Mouse (Mus musculus): ENCODE results near the gene Cd247. TPM values are rescaled to one million over a fixed set of nuclear protein-coding genes. Genes with fewer than 3 reads are reported as not detected.

Gene Cd247
- polyA plus RNA-seq, 2 experiments, result 0.07 to 0.47 TPM

- TF ChIP-seq EP300 (IDR thresholded peaks at IDR 0.05; ENCODE audit: low read depth), result no peak
- peak; percentile 98 for TF ChIP-seq CTCF (IDR thresholded peaks at IDR 0.05; ENCODE audit: low read depth)
- Histone ChIP-seq H3K4me1 (replicated peaks; ENCODE audit: control insufficient read depth in 2 of 2, insufficient read depth in 2 of 2, low read length in 1 of 2) (peaks cover 32 to 52% of the 10 kb centered on the region in 2 experiments), H3K27me3 (ENCODE audit: control insufficient read depth, insufficient read depth, low read length) (no peaks in the 10 kb centered on the region)
Measured at GRCm38 (mm10) chr1:165771491-165771897, 17.0 kb upstream of the Cd247 start.

DNA sequence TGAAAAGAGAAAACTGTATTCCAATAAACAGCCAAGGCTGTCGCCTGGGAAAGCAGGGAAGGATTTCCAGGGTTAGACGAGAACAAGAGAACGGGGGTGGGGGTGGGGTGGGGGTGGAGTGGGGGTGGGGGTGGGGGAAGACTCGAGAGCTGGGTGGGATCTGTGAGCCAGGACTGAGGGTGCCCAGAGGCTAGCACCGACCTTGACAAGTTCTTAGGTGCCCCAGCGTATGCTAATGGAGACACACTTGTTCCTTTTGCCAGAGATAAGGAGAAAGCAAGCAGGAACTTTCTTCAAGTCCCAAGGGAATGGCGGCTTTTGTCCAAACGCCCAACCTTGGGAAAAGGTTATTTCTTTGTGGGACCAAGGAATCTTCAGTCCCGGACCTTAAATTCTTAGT is 16.5 kb upstream of the Cd247 start:
- no peak for ATAC-seq (ENCODE audit: insufficient read depth)
- Histone ChIP-seq H3K4me2 (ENCODE audit: low read depth) (peak overlapping the region; percentile 92), H3K36me3 (replicated peaks; ENCODE audit: control insufficient read depth, insufficient read depth, low read depth) (peaks cover 59% of the 10 kb centered on the region)

More at GRCm38 (mm10) chr1:165771491-165771897, 17.0 kb upstream of the Cd247 start:
- Histone ChIP-seq H3K4me2 (ENCODE audit: low read depth) (peak overlapping the region; percentile 92), H3K4me3 (ENCODE audit: insufficient read depth in 1 of 2, low read depth in 2 of 2, low read length in 2 of 2) (peak overlapping the region; percentile 19 to 42), H3K36me3 (replicated peaks; ENCODE audit: control insufficient read depth, insufficient read depth, low read depth) (peaks cover 59% of the 10 kb centered on the region), H3K9me3 (ENCODE audit: control insufficient read depth, low read length) (no peaks in the 10 kb centered on the region), H3K27ac (peak overlapping the region; percentile 97), H3K9ac (replicated peaks) (no peak overlapping the region)
- peak; percentile 76 to 82 (median 77) for DNase-seq (ENCODE audit: low read depth in 3 of 3, low spot score in 3 of 3)
- WGBS (ENCODE audit: insufficient replicate concordance), result under 1% methylated on average over 12 of the region's 12 CpGs
- peak; percentile 74 for ATAC-seq (ENCODE audit: insufficient read depth)

DNA sequence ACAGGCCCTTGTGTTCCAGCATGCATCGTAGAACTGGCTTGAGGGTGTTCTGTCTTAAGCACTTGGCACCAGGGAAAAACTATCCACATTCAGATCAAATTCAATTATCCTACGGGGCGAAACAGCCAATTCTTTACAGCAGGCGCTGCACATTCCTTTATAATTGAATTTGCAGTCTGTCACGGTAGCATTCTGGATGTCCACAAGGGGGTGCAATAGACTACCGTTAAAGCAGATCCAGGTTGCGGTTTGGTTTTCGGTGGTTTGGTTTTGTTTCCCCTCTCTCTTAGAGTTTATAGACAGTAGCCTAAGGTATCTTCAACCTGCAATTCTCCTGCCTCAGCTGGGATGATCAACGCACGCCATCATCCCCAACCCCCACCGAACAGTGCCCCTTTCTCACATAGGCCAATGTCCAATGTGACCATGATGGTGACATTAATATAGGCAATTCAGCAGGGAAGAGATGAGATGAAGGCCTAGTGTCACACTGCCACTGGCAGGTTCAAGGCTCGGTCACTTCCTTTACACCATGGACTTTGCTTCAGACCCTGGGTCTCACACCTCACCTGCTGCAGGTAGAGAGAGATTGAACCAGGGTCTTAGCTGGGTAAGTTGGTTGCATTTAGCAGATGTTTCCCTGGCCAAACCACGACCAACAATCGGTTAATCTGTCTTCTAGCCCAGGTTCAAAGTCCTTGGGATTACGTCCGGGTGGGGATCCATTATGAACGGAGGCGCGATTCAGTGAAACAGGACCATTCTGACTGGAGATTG is 12.8 kb upstream of the Cd247 start:
- DNase-seq (ENCODE audit: low read depth in 3 of 3, low spot score in 3 of 3) (no peak), ATAC-seq (ENCODE audit: insufficient read depth) (no peak)
- TF ChIP-seq CTCF (IDR thresholded peaks at IDR 0.05; ENCODE audit: low read depth) (peak; percentile 83), EP300 (IDR thresholded peaks at IDR 0.05; ENCODE audit: low read depth) (no peak)
- Histone ChIP-seq H3K4me3 (ENCODE audit: insufficient read depth in 1 of 2, low read depth in 2 of 2, low read length in 2 of 2) (no peak overlapping the region), H3K27ac (no peak overlapping the region), H3K9me3 (ENCODE audit: control insufficient read depth, low read length) (no peaks in the 10 kb centered on the region), H3K4me1 (replicated peaks; ENCODE audit: control insufficient read depth in 2 of 2, insufficient read depth in 2 of 2, low read length in 1 of 2) (peaks cover 11 to 21% of the 10 kb centered on the region in 2 experiments), H3K27me3 (ENCODE audit: control insufficient read depth, insufficient read depth, low read length) (no peaks in the 10 kb centered on the region), H3K9ac (replicated peaks) (no peak overlapping the region), H3K36me3 (replicated peaks; ENCODE audit: control insufficient read depth, insufficient read depth, low read depth) (peaks cover 46% of the 10 kb centered on the region), H3K4me2 (ENCODE audit: low read depth) (peak overlapping the region; percentile 28; the same call in 1 of the 2 replicates)
- 45% methylated on average over 19 of the region's 19 CpGs for WGBS (ENCODE audit: insufficient replicate concordance)

More for the DNA sequence above, 16.5 kb upstream of the Cd247 start:
- WGBS (ENCODE audit: insufficient replicate concordance), result 57% methylated on average over 9 of the region's 9 CpGs
- Histone ChIP-seq H3K9ac (replicated peaks) (no peak overlapping the region), H3K4me1 (replicated peaks; ENCODE audit: control insufficient read depth in 2 of 2, insufficient read depth in 2 of 2, low read length in 1 of 2) (peaks cover 29 to 49% of the 10 kb centered on the region in 2 experiments), H3K4me3 (ENCODE audit: insufficient read depth in 1 of 2, low read depth in 2 of 2, low read length in 2 of 2) (peak overlapping the region in 1 of 2 experiments; percentile 42; a peak in 1 of 4 replicates), H3K9me3 (ENCODE audit: control insufficient read depth, low read length) (no peaks in the 10 kb centered on the region), H3K27ac (peak overlapping the region; percentile 97; the same call in 1 of the 2 replicates), H3K27me3 (ENCODE audit: control insufficient read depth, insufficient read depth, low read length) (no peaks in the 10 kb centered on the region)
- TF ChIP-seq EP300 (IDR thresholded peaks at IDR 0.05; ENCODE audit: low read depth), result no peak
- TF ChIP-seq CTCF (IDR thresholded peaks at IDR 0.05; ENCODE audit: low read depth), result no peak
- no peak for DNase-seq (ENCODE audit: low read depth in 3 of 3, low spot score in 3 of 3)

DNA sequence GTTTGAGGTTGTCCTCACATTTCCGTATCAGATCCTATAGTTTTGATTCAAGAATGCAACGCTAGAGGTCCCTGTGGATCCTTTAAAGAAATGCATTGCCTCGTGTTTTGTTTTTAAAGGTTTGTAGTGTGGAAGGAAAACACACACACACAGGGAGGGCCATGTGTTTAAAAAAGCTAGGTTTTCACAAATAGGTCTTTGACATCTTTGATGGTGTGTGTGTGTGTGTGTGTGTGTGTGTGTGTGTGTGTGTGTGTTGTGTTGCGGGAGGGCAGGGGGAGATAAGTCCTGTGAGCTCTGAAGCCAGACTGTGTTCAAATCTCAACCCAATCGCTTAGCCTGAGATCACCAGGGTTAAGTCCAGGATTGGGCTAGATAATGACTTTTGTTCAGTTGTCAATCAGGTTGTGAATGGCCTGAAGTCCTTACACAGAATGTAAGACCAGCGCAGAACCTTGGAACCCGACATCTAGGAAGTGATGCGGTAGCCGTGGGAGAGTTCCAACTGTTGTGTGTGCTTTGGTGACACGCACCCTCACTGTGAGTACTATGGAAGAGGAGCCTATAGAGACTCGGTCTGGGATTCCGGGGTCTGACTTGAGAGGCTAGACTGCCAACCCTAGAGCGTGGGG is 8.4 kb upstream of the Cd247 start:
- H3K27me3 ChIP-seq (ENCODE audit: control insufficient read depth, insufficient read depth, low read length), result no peaks in the 10 kb centered on the region
- TF ChIP-seq EP300 (IDR thresholded peaks at IDR 0.05; ENCODE audit: low read depth) (no peak), CTCF (IDR thresholded peaks at IDR 0.05; ENCODE audit: low read depth) (peak; percentile 27; the same call in 1 of the 2 replicates)
- peak; percentile 53 for ATAC-seq (ENCODE audit: insufficient read depth)
- peak overlapping the region; percentile 86 for H3K4me2 ChIP-seq (ENCODE audit: low read depth)
- peaks cover 0 to 10% of the 10 kb centered on the region in 2 experiments; a peak in 2 of 4 replicates for H3K4me1 ChIP-seq (replicated peaks; ENCODE audit: control insufficient read depth in 2 of 2, insufficient read depth in 2 of 2, low read length in 1 of 2)
- H3K9me3 ChIP-seq (ENCODE audit: control insufficient read depth, low read length), result no peaks in the 10 kb centered on the region
- peak overlapping the region; percentile 61 for H3K9ac ChIP-seq (replicated peaks)
- H3K4me3 ChIP-seq (ENCODE audit: insufficient read depth in 1 of 2, low read depth in 2 of 2, low read length in 2 of 2), result peak overlapping the region; percentile 55 to 60
- peaks cover 4% of the 10 kb centered on the region for H3K36me3 ChIP-seq (replicated peaks; ENCODE audit: control insufficient read depth, insufficient read depth, low read depth)
- WGBS (ENCODE audit: insufficient replicate concordance), result 4% methylated on average over 13 of the region's 13 CpGs
- DNase-seq (ENCODE audit: low read depth in 3 of 3, low spot score in 3 of 3), result no peak
- H3K27ac ChIP-seq, result no peak overlapping the region

All from liver, embryonic 14.5 days (tissue).